Mouse (Mus musculus): ENCODE data around the gene Mrps7. TPM values are rescaled to one million over a fixed set of nuclear protein-coding genes. Genes with fewer than 3 reads are reported as not detected.

The Mrps7 gene
- polyA plus RNA-seq, 1 experiment from 2014 or later, result 98.3 TPM

GRCm38 (mm10) chr11:115612410-115613137 lies 8.8 kb downstream of the Mrps7 start, which contains the start of gene Mif4gd:
Gene Mif4gd (minus strand): TSS chr11:115612969.
- peak; percentile 92 for ATAC-seq
- Histone ChIP-seq H3K4me2 (replicated peaks) (peak within 1 kb of the TSS; percentile 91), H3K36me3 (peaks cover 15% of the 10 kb centered on the region), H3K9me3 (no peaks in the 10 kb centered on the region), H3K9ac (peak within 1 kb of the TSS; percentile 87), H3K4me1 (replicated peaks) (peaks cover 13% of the 10 kb centered on the region), H3K27me3 (replicated peaks) (no peaks in the 10 kb centered on the region), H3K27ac (peak within 1 kb of the TSS; percentile 98), H3K4me3 (replicated peaks) (peak within 1 kb of the TSS; percentile 79)
- under 1% methylated on average over 80 of the region's 80 CpGs for WGBS

- under 1% methylated on average over 16 of the region's 16 CpGs for WGBS
- H3K4me1 ChIP-seq (replicated peaks), result peaks cover 13% of the 10 kb centered on the region
- H3K9ac ChIP-seq, result peak overlapping the region; percentile 87
- H3K27me3 ChIP-seq (replicated peaks), result no peaks in the 10 kb centered on the region
- no peaks in the 10 kb centered on the region for H3K9me3 ChIP-seq
- peak overlapping the region; percentile 79 for H3K4me3 ChIP-seq (replicated peaks)
- peak overlapping the region; percentile 91 for H3K4me2 ChIP-seq (replicated peaks)
- peak overlapping the region; percentile 98 for H3K27ac ChIP-seq
- ATAC-seq, result peak; percentile 11; the same call in 1 of the 2 replicates
- H3K36me3 ChIP-seq, result peaks cover 12% of the 10 kb centered on the region
Observed at GRCm38 (mm10) chr11:115613138-115613945, 9.6 kb downstream of the Mrps7 start.

DNA sequence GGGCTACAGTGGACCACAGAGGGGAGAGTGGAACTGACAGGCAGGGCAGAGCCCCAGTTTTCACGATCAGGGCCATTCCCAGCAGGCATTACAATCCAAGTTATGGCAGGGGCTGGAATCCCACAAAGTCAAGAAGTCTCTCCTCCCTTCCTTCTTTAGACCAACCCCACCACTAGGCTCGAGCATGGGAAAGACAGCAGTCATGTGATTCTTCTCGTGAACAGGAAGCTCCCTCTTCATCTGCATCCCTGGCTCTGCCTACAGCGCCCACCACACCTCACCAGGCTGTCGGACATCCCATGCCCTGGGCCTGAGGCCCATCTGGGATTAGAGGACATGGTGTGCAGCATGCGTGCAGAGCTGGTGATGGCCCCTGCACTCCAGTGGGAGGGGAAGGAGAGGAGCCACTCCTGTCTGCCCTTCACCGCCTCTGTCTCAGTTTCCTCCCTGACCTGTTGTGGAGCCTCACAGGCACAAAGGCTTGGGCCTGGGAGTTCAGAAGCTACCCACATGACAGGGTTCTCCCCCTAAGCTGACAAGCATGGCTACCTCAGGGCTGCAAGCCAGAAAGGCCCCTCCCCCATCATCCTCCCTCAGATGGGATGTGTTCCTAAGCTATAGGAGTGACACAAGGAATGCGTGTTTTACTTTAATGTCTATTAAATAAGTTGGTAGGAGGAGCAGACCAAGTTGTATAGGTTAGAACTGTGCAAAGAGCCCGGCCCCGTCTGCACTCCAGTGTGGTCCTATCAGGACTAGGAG lies 10.8 kb downstream of the Mrps7 start:
- H3K9ac ChIP-seq, result no peak overlapping the region
- ATAC-seq, result no peak
- H3K9me3 ChIP-seq, result no peaks in the 10 kb centered on the region
- no peak overlapping the region for H3K4me3 ChIP-seq (replicated peaks)
- H3K4me2 ChIP-seq (replicated peaks), result no peak overlapping the region
- peak overlapping the region; percentile 36; the same call in 1 of the 2 replicates for H3K27ac ChIP-seq
- H3K4me1 ChIP-seq (replicated peaks), result peaks cover 13% of the 10 kb centered on the region
- H3K36me3 ChIP-seq, result 0 out of 2 replicates have a peak, but pooled peaks cover 3% of the 10 kb centered on the region
- WGBS, result 84% methylated on average over 10 of the region's 10 CpGs
- no peaks in the 10 kb centered on the region for H3K27me3 ChIP-seq (replicated peaks)

DNA sequence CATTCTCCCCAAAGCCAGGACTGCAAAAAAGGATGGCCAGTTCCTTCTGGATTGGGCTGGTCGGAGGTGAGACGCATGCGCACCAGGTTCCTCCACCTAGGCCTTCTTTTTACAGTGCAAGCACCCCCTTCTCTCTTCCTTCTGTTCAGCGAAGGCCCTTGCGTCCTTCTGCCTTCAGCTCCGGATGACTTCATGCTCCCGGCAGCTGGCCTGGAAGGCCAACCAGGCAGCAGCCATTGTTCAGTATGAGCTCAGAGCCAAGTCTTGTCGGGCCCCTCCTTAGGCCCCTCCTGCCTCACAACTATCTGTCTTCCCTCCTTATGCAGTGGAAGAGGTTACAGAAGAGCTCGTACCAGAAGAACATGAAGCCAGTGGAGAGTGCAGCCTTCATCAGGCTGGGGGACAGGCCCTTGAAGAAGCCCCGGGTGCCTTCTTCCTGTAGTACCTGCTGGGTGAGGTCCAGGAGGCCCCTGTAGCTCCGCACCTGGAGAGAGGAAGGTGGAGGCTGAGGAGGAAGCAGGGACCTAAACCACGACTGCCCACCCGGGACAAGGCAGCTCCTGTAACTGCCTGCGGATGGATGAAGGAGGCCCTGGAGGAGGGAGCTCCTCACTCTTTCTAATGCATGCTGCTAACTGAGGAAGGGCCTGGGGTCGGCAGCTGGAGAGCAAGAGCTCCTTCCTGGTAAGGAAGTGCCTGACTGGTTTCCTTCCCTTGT lies 11.5 kb downstream of the Mrps7 start:
- no peak overlapping the region for H3K4me2 ChIP-seq (replicated peaks)
- H3K27ac ChIP-seq, result 0 out of 2 replicates have a peak overlapping the region, but pooled peaks have one; percentile 3
- H3K4me1 ChIP-seq (replicated peaks), result peaks cover 13% of the 10 kb centered on the region
- 71% methylated on average over 15 of the region's 15 CpGs for WGBS
- no peak overlapping the region for H3K4me3 ChIP-seq (replicated peaks)
- H3K9me3 ChIP-seq, result no peaks in the 10 kb centered on the region
- H3K27me3 ChIP-seq (replicated peaks), result no peaks in the 10 kb centered on the region
- H3K36me3 ChIP-seq, result peaks cover 4% of the 10 kb centered on the region; the same call in 1 of the 2 replicates
- ATAC-seq, result no peak
- no peak overlapping the region for H3K9ac ChIP-seq

DNA sequence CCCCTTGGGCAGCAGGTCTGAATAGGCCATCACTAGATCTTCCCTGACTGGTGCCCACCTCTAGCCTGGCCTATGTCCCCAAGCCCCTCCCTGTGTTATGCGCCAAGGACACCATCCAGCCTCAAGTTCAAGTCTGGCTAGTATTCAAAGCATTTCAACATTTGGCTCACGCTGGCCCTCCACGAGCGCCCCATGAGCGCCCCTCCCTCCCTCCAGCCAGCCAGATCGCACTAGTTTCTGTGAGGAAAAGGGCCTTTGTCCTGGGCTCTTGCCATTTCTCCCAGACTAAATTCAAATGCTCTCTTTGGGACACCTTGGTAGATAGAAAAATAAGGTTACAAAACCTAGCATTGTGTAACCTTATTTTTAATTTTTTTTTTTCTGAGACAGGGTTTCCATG lies 12.2 kb downstream of the Mrps7 start:
- no peak for ATAC-seq
- peaks cover 9% of the 10 kb centered on the region; the same call in 1 of the 2 replicates for H3K36me3 ChIP-seq
- H3K9me3 ChIP-seq, result no peaks in the 10 kb centered on the region
- no peak overlapping the region for H3K9ac ChIP-seq
- H3K27me3 ChIP-seq (replicated peaks), result no peaks in the 10 kb centered on the region
- no peak overlapping the region for H3K27ac ChIP-seq
- H3K4me1 ChIP-seq (replicated peaks), result peaks cover 13% of the 10 kb centered on the region
- WGBS, result 90% methylated on average over 6 of the region's 6 CpGs
- no peak overlapping the region for H3K4me2 ChIP-seq (replicated peaks)
- no peak overlapping the region for H3K4me3 ChIP-seq (replicated peaks)

GRCm38 (mm10) chr11:115616371-115616770 lies 12.6 kb downstream of the Mrps7 start:
- no peak overlapping the region for H3K4me3 ChIP-seq (replicated peaks)
- no peaks in the 10 kb centered on the region for H3K27me3 ChIP-seq (replicated peaks)
- no peak overlapping the region for H3K27ac ChIP-seq
- H3K9me3 ChIP-seq, result no peaks in the 10 kb centered on the region
- WGBS, result 93% methylated on average over 7 of the region's 7 CpGs
- no peak overlapping the region for H3K4me2 ChIP-seq (replicated peaks)
- no peak overlapping the region for H3K9ac ChIP-seq
- H3K4me1 ChIP-seq (replicated peaks), result peaks cover 13% of the 10 kb centered on the region
- H3K36me3 ChIP-seq, result peaks cover 13% of the 10 kb centered on the region; the same call in 1 of the 2 replicates
- no peak for ATAC-seq

- no peak overlapping the region for H3K4me3 ChIP-seq (replicated peaks)
- peaks cover 10% of the 10 kb centered on the region for H3K4me1 ChIP-seq (replicated peaks)
- WGBS, result 83% methylated on average over 6 of the region's 6 CpGs
- no peak overlapping the region for H3K9ac ChIP-seq
- peaks cover 15% of the 10 kb centered on the region; the same call in 1 of the 2 replicates for H3K36me3 ChIP-seq
- no peaks in the 10 kb centered on the region for H3K27me3 ChIP-seq (replicated peaks)
- H3K4me2 ChIP-seq (replicated peaks), result no peak overlapping the region
- ATAC-seq, result no peak
- H3K9me3 ChIP-seq, result no peaks in the 10 kb centered on the region
- no peak overlapping the region for H3K27ac ChIP-seq
Observed at GRCm38 (mm10) chr11:115616893-115617292, 13.2 kb downstream of the Mrps7 start.

DNA sequence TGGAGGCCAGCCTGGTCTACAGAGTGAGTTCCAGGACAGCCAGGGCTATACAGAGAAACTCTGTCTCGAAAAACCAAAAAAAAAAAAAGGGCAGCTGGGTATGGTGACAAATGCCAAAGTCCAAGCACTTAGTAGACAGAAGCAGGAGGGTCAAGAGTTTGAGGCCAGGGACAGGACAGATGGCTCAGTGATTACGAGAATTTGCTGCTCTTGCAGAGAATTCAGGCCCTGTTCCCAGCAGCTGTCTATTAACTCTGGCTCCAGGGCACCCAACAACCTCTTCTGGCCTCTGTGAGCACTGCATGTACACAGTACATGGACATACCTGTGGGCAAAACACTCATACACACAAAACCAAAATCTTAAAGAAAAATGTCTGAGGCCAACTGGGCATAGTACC lies 14.3 kb downstream of the Mrps7 start:
- H3K27ac ChIP-seq, result no peak overlapping the region
- H3K9ac ChIP-seq, result no peak overlapping the region
- H3K36me3 ChIP-seq, result peaks cover 20% of the 10 kb centered on the region; the same call in 1 of the 2 replicates
- no peak for ATAC-seq
- H3K9me3 ChIP-seq, result no peaks in the 10 kb centered on the region
- H3K4me1 ChIP-seq (replicated peaks), result peaks cover 7% of the 10 kb centered on the region; the same call in 1 of the 2 replicates
- no peak overlapping the region for H3K4me3 ChIP-seq (replicated peaks)
- no peak overlapping the region for H3K4me2 ChIP-seq (replicated peaks)
- 79% methylated on average over 2 of the region's 2 CpGs for WGBS
- no peaks in the 10 kb centered on the region for H3K27me3 ChIP-seq (replicated peaks)

DNA sequence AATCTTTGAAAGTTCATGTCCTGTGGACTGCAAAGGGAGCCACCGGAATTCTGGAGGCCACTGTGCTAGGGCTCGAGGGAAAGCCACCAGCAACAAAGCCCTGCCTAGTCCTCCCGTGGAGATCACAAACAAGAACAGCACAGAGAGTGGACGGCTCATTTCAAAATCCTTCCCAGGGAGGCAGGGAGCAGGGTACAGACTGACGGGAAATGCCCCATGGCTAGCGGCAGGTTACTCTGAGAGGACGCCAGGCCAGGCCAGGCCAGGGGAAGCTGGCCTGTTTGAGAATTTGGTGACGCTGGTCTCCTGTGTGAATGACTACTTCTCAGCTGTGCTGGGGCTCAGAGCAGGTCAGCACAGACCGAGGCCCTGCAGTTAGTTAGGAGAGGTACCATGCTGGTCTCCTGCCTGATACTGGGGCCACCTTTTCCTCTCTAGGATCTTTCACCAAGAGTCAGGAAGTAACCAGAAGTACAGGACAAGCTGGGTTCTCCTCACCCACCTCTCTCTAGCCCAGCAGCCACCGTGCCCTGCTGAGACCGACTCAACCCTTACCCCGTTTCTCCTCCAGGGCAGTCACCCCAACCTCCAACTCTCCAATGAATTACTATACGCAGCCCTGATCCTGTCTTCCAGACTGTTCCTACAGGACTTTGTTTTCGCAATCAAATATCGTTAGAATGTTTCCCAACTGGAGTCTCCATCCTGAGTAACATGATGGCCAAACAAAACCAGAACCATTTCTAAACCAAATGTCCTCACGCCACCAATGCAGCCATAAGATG lies 15.2 kb downstream of the Mrps7 start:
- Histone ChIP-seq H3K36me3 (peaks cover 21% of the 10 kb centered on the region; the same call in 1 of the 2 replicates), H3K4me2 (replicated peaks) (no peak overlapping the region), H3K4me3 (replicated peaks) (no peak overlapping the region), H3K27me3 (replicated peaks) (no peaks in the 10 kb centered on the region), H3K4me1 (replicated peaks) (no peaks in the 10 kb centered on the region), H3K9ac (no peak overlapping the region), H3K9me3 (no peaks in the 10 kb centered on the region), H3K27ac (no peak overlapping the region)
- ATAC-seq, result no peak
- WGBS, result 91% methylated on average over 16 of the region's 16 CpGs

DNA sequence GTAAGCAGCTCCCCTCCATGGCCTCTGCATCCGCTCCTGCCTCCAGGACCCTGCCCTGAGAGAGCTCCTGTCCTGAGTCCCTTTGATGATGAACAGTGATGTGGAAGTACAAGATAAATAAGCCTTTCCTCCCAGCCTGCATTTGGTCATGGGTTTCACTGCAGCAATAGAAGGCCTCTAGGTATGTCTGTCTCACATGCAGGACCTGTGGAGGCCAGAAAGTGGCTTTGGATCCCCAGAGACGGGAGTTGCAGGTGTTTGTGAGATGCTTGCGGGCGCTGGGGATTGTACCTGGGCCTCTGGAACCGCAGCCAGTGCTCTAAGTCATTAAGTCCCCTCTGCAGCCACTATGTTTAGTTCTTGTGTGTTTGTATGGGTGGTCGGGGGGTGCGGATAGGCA lies 16.2 kb downstream of the Mrps7 start:
- Histone ChIP-seq H3K9ac (no peak overlapping the region), H3K4me1 (replicated peaks) (no peaks in the 10 kb centered on the region), H3K27me3 (replicated peaks) (no peaks in the 10 kb centered on the region), H3K4me2 (replicated peaks) (no peak overlapping the region), H3K27ac (no peak overlapping the region), H3K9me3 (no peaks in the 10 kb centered on the region), H3K36me3 (peaks cover 21% of the 10 kb centered on the region; the same call in 1 of the 2 replicates), H3K4me3 (replicated peaks) (no peak overlapping the region)
- no peak for ATAC-seq
- WGBS, result 93% methylated on average over 7 of the region's 7 CpGs
